Mouse (Mus musculus): ENCODE results near the gene Fmo6. TPM values are rescaled to one million over a fixed set of nuclear protein-coding genes. Genes with fewer than 3 reads are reported as not detected.

Fmo6 gene
- polyA plus RNA-seq, 1 experiment from 2014 or later, result not detected

- Histone ChIP-seq H3K27me3 (ENCODE audit: low read depth, poor library complexity, severe bottlenecking) (no peaks in the 10 kb centered on the region), H3K9me3 (replicated peaks) (no peaks in the 10 kb centered on the region), H3K27ac (no peak overlapping the region), H3K4me1 (peaks cover 13% of the 10 kb centered on the region), H3K4me3 (no peak overlapping the region), H3K36me3 (no peaks in the 10 kb centered on the region)
- DNase-seq (ENCODE audit: low spot score), result no peak
- WGBS, result 66% methylated on average over 5 of the region's 5 CpGs
These were observed 818 bp upstream of the Fmo6 start for GRCm38 (mm10) chr1:162937970-162938695.

- Histone ChIP-seq H3K9me3 (replicated peaks) (no peaks in the 10 kb centered on the region), H3K27me3 (ENCODE audit: low read depth, poor library complexity, severe bottlenecking) (no peaks in the 10 kb centered on the region), H3K4me1 (peaks cover 13% of the 10 kb centered on the region), H3K36me3 (no peaks in the 10 kb centered on the region), H3K27ac (no peak overlapping the region), H3K4me3 (no peak overlapping the region)
- no peak for DNase-seq (ENCODE audit: low spot score)
- 86% methylated on average over 4 of the region's 4 CpGs for WGBS
These were observed 2.8 kb downstream of the Fmo6 start for GRCm38 (mm10) chr1:162934374-162935012.

GRCm38 (mm10) chr1:162932386-162932785, 4.9 kb downstream of the Fmo6 start:
- no peak for DNase-seq (ENCODE audit: low spot score)
- H3K4me3 ChIP-seq, result no peak overlapping the region
- H3K4me1 ChIP-seq, result no peaks in the 10 kb centered on the region
- no peaks in the 10 kb centered on the region for H3K9me3 ChIP-seq (replicated peaks)
- no peaks in the 10 kb centered on the region for H3K36me3 ChIP-seq
- 90% methylated on average over 4 of the region's 4 CpGs for WGBS
- H3K27me3 ChIP-seq (ENCODE audit: low read depth, poor library complexity, severe bottlenecking), result no peaks in the 10 kb centered on the region
- no peak overlapping the region for H3K27ac ChIP-seq

- Histone ChIP-seq H3K27me3 (ENCODE audit: low read depth, poor library complexity, severe bottlenecking) (no peaks in the 10 kb centered on the region), H3K4me1 (no peaks in the 10 kb centered on the region), H3K4me3 (no peak overlapping the region), H3K9me3 (replicated peaks) (no peaks in the 10 kb centered on the region), H3K27ac (no peak overlapping the region), H3K36me3 (no peaks in the 10 kb centered on the region)
- no peak for DNase-seq (ENCODE audit: low spot score)
- WGBS, result 86% methylated on average over 5 of the region's 5 CpGs
These were observed 5.4 kb downstream of the Fmo6 start for GRCm38 (mm10) chr1:162931880-162932279.

GRCm38 (mm10) chr1:162931310-162931875, 5.9 kb downstream of the Fmo6 start:
- Histone ChIP-seq H3K4me3 (no peak overlapping the region), H3K27me3 (ENCODE audit: low read depth, poor library complexity, severe bottlenecking) (no peaks in the 10 kb centered on the region), H3K36me3 (no peaks in the 10 kb centered on the region), H3K27ac (no peak overlapping the region), H3K4me1 (no peaks in the 10 kb centered on the region), H3K9me3 (replicated peaks) (no peaks in the 10 kb centered on the region)
- DNase-seq (ENCODE audit: low spot score), result no peak
- 85% methylated on average over 4 of the region's 4 CpGs for WGBS

GRCm38 (mm10) chr1:162930631-162931030, 6.7 kb downstream of the Fmo6 start:
- Histone ChIP-seq H3K36me3 (no peaks in the 10 kb centered on the region), H3K27ac (no peak overlapping the region), H3K4me1 (no peaks in the 10 kb centered on the region), H3K27me3 (ENCODE audit: low read depth, poor library complexity, severe bottlenecking) (no peaks in the 10 kb centered on the region), H3K9me3 (replicated peaks) (no peaks in the 10 kb centered on the region), H3K4me3 (no peak overlapping the region)
- 84% methylated on average over 2 of the region's 2 CpGs for WGBS
- DNase-seq (ENCODE audit: low spot score), result no peak

GRCm38 (mm10) chr1:162929146-162929545, 8.2 kb downstream of the Fmo6 start:
- WGBS, result 94% methylated on average over 3 of the region's 3 CpGs
- Histone ChIP-seq H3K27me3 (ENCODE audit: low read depth, poor library complexity, severe bottlenecking) (no peaks in the 10 kb centered on the region), H3K27ac (no peak overlapping the region), H3K36me3 (no peaks in the 10 kb centered on the region), H3K9me3 (replicated peaks) (no peaks in the 10 kb centered on the region), H3K4me3 (no peak overlapping the region), H3K4me1 (no peaks in the 10 kb centered on the region)
- no peak for DNase-seq (ENCODE audit: low spot score)

GRCm38 (mm10) chr1:162925121-162925520, 12.2 kb downstream of the Fmo6 start:
- 56% methylated on average over 1 of the region's 1 CpGs for WGBS
- H3K9me3 ChIP-seq (replicated peaks), result no peaks in the 10 kb centered on the region
- H3K4me1 ChIP-seq, result no peaks in the 10 kb centered on the region
- H3K27me3 ChIP-seq (ENCODE audit: low read depth, poor library complexity, severe bottlenecking), result no peaks in the 10 kb centered on the region
- H3K27ac ChIP-seq, result no peak overlapping the region
- H3K36me3 ChIP-seq, result no peaks in the 10 kb centered on the region
- no peak for DNase-seq (ENCODE audit: low spot score)
- no peak overlapping the region for H3K4me3 ChIP-seq

GRCm38 (mm10) chr1:162916661-162917060, 20.7 kb downstream of the Fmo6 start:
- H3K36me3 ChIP-seq, result no peaks in the 10 kb centered on the region
- no peaks in the 10 kb centered on the region for H3K9me3 ChIP-seq (replicated peaks)
- DNase-seq (ENCODE audit: low spot score), result no peak
- H3K27me3 ChIP-seq (ENCODE audit: low read depth, poor library complexity, severe bottlenecking), result no peaks in the 10 kb centered on the region
- no peak overlapping the region for H3K27ac ChIP-seq
- 0 out of 2 replicates have a peak, but pooled peaks cover 3% of the 10 kb centered on the region for H3K4me1 ChIP-seq
- no peak overlapping the region for H3K4me3 ChIP-seq
- 87% methylated on average over 8 of the region's 8 CpGs for WGBS

GRCm38 (mm10) chr1:162914932-162915556, 22.3 kb downstream of the Fmo6 start:
- WGBS, result 93% methylated on average over 4 of the region's 4 CpGs
- Histone ChIP-seq H3K36me3 (no peaks in the 10 kb centered on the region), H3K9me3 (replicated peaks) (no peaks in the 10 kb centered on the region), H3K27me3 (ENCODE audit: low read depth, poor library complexity, severe bottlenecking) (no peaks in the 10 kb centered on the region), H3K27ac (no peak overlapping the region), H3K4me1 (0 out of 2 replicates have a peak, but pooled peaks cover 3% of the 10 kb centered on the region), H3K4me3 (no peak overlapping the region)
- DNase-seq (ENCODE audit: low spot score), result no peak

GRCm38 (mm10) chr1:162912085-162912484, 25.2 kb downstream of the Fmo6 start:
- no peak for DNase-seq (ENCODE audit: low spot score)

GRCm38 (mm10) chr1:162901879-162902278, 35.4 kb downstream of the Fmo6 start:
- Histone ChIP-seq H3K27ac (no peak overlapping the region), H3K4me1 (no peaks in the 10 kb centered on the region), H3K27me3 (ENCODE audit: low read depth, poor library complexity, severe bottlenecking) (no peaks in the 10 kb centered on the region), H3K9me3 (replicated peaks) (no peaks in the 10 kb centered on the region), H3K36me3 (no peaks in the 10 kb centered on the region), H3K4me3 (no peak overlapping the region)
- WGBS, result 80% methylated on average over 4 of the region's 4 CpGs
- no peak for DNase-seq (ENCODE audit: low spot score)

More at GRCm38 (mm10) chr1:162912085-162912484, 25.2 kb downstream of the Fmo6 start:
- H3K36me3 ChIP-seq, result no peaks in the 10 kb centered on the region
- H3K9me3 ChIP-seq (replicated peaks), result no peaks in the 10 kb centered on the region
- H3K27ac ChIP-seq, result no peak overlapping the region
- H3K4me3 ChIP-seq, result no peak overlapping the region
- no peaks in the 10 kb centered on the region for H3K4me1 ChIP-seq
- no peaks in the 10 kb centered on the region for H3K27me3 ChIP-seq (ENCODE audit: low read depth, poor library complexity, severe bottlenecking)
